Mouse (Mus musculus) heart, embryonic 14.5 days (tissue): ENCODE measurements around the gene Klhl1. TPM values are rescaled to one million over a fixed set of nuclear protein-coding genes. Genes with fewer than 3 reads are reported as not detected.

ENCODE experiments used
- ATAC-seq: fragments of 200-750 bp; cut with Nextera tagmentation; 2 replicates; pipeline ENCODE4 v1.8.0; 2017; ENCODE audit warnings: low read depth, moderate TSS enrichment; ENCODE audit not compliant: insufficient number of reproducible peaks, insufficient read depth, low FRiP score
- H3K27ac ChIP-seq, 2 experiments: fragments of 200-500 bp in 1 of 2; fragments of 300-500 bp in 1 of 2; sonication (generic) in 1 of 2; replicated peaks in 1 of 2; 2 replicates each; pipeline ENCODE4 v1.5.1; 2012 to 2014; ENCODE audit warnings: low read depth in 2 of 2, low read length in 2 of 2, control low read depth in 1 of 2, mild to moderate bottlenecking in 1 of 2, mixed read lengths in 1 of 2; ENCODE audit not compliant: control insufficient read depth in 1 of 2, insufficient read depth in 1 of 2
- H3K27me3 ChIP-seq: fragments of 300-500 bp; sonication (generic); 2 replicates; pipeline ENCODE4 v1.6.1; 2014; ENCODE audit warnings: mild to moderate bottlenecking, low read length, control low read depth; ENCODE audit not compliant: control insufficient read depth, insufficient read depth
- H3K36me3 ChIP-seq: fragments of 300-500 bp; sonication (generic); 2 replicates; pipeline ENCODE4 v1.6.1; 2014; ENCODE audit warnings: mild to moderate bottlenecking, control low read depth, low read length, mixed read lengths; ENCODE audit not compliant: control insufficient read depth, insufficient read depth
- H3K4me1 ChIP-seq, 2 experiments: fragments of 200-500 bp in 1 of 2; fragments of 300-500 bp in 1 of 2; sonication (generic) in 1 of 2; 2 replicates each; pipeline ENCODE4 v1.6.1; 2012 to 2014; ENCODE audit warnings: low read length in 2 of 2, control low read depth in 1 of 2, mixed read lengths in 1 of 2; ENCODE audit not compliant: control insufficient read depth in 2 of 2, insufficient read depth in 2 of 2
- H3K4me2 ChIP-seq: fragments of 300-500 bp; sonication (generic); 2 replicates; pipeline ENCODE4 v1.6.1; 2014; ENCODE audit warnings: mild to moderate bottlenecking, low read length
- H3K4me3 ChIP-seq, 2 experiments: fragments of 200-500 bp in 1 of 2; fragments of 300-500 bp in 1 of 2; sonication (generic) in 1 of 2; 2 replicates each; pipeline ENCODE4 v1.5.1; 2012 to 2014; ENCODE audit warnings: low read length in 2 of 2, mild to moderate bottlenecking in 2 of 2, control low read depth in 1 of 2, low read depth in 1 of 2, moderate library complexity in 1 of 2; ENCODE audit not compliant: control insufficient read depth in 1 of 2, insufficient read depth in 1 of 2
- H3K9ac ChIP-seq: fragments of 300-500 bp; sonication (generic); 2 replicates; pipeline ENCODE4 v1.6.1; 2014; ENCODE audit warnings: mild to moderate bottlenecking, low read length
- H3K9me3 ChIP-seq: fragments of 300-500 bp; sonication (generic); 2 replicates; pipeline ENCODE4 v1.6.1; 2016; ENCODE audit warnings: low read length, control low read depth; ENCODE audit not compliant: control insufficient read depth
- WGBS: fragments of 180-500 bp; shearing (Covaris S2); extraction: QIAGEN DNeasy Blood & Tissue Kit; methylation state at CpG from one replicate; pipeline ENCODE4 v1.1.7; 2014; 5-methylcytosine and 5-hydroxymethylcytosine counted together
- polyA plus RNA-seq: library from polyadenylated mRNA; unstranded; fragments of >200 nt; fragmentation: Nextera tagmentation; extraction: Ambion mirVana; gene quantifications from 2 replicates; pipeline ENCODE4 v1.2.1, GENCODE M21; 2014

Gene Klhl1
- polyA plus RNA-seq, 1 experiment from 2014 or later = not detected

GRCm38 (mm10) chr14:96143137-96143536, 375.8 kb downstream of the Klhl1 start:
- no peaks in the 10 kb centered on the region for H3K36me3 ChIP-seq
- no peaks in the 10 kb centered on the region for H3K9me3 ChIP-seq
- H3K4me3 ChIP-seq = no peak overlapping the region
- H3K4me1 ChIP-seq = no peaks in the 10 kb centered on the region
- H3K27ac ChIP-seq = no peak overlapping the region
- no peak overlapping the region for H3K9ac ChIP-seq
- 65% methylated on average over 9 of the region's 9 CpGs for WGBS
- ATAC-seq = no peak
- H3K27me3 ChIP-seq = no peaks in the 10 kb centered on the region
- H3K4me2 ChIP-seq = no peak overlapping the region

GRCm38 (mm10) chr14:96140246-96140645, 378.7 kb downstream of the Klhl1 start:
- no peaks in the 10 kb centered on the region for H3K36me3 ChIP-seq
- no peaks in the 10 kb centered on the region for H3K4me1 ChIP-seq
- H3K27ac ChIP-seq = no peak overlapping the region
- no peak overlapping the region for H3K4me3 ChIP-seq
- H3K4me2 ChIP-seq = no peak overlapping the region
- no peak overlapping the region for H3K9ac ChIP-seq
- no peaks in the 10 kb centered on the region for H3K9me3 ChIP-seq
- ATAC-seq = no peak
- WGBS = 83% methylated on average over 2 of the region's 2 CpGs
- no peaks in the 10 kb centered on the region for H3K27me3 ChIP-seq

- Histone ChIP-seq H3K4me1 (no peaks in the 10 kb centered on the region), H3K36me3 (no peaks in the 10 kb centered on the region), H3K27ac (no peak overlapping the region), H3K27me3 (no peaks in the 10 kb centered on the region), H3K9me3 (no peaks in the 10 kb centered on the region), H3K4me2 (no peak overlapping the region), H3K9ac (no peak overlapping the region), H3K4me3 (no peak overlapping the region)
- no peak for ATAC-seq
- 59% methylated on average over 7 of the region's 7 CpGs for WGBS
Observed at GRCm38 (mm10) chr14:96107396-96107795, 411.5 kb downstream of the Klhl1 start.

- Histone ChIP-seq H3K4me2 (no peak overlapping the region), H3K27ac (no peak overlapping the region), H3K4me1 (no peaks in the 10 kb centered on the region), H3K36me3 (no peaks in the 10 kb centered on the region), H3K27me3 (no peaks in the 10 kb centered on the region), H3K4me3 (no peak overlapping the region), H3K9ac (no peak overlapping the region), H3K9me3 (no peaks in the 10 kb centered on the region)
- WGBS = 73% methylated on average over 6 of the region's 6 CpGs
- ATAC-seq = no peak
Observed at GRCm38 (mm10) chr14:96081681-96082207, 437.2 kb downstream of the Klhl1 start.

- Histone ChIP-seq H3K4me3 (no peak overlapping the region), H3K27me3 (no peaks in the 10 kb centered on the region), H3K9ac (no peak overlapping the region), H3K4me2 (no peak overlapping the region), H3K27ac (no peak overlapping the region), H3K4me1 (no peaks in the 10 kb centered on the region), H3K36me3 (no peaks in the 10 kb centered on the region), H3K9me3 (no peaks in the 10 kb centered on the region)
- ATAC-seq = no peak
- WGBS = 57% methylated on average over 3 of the region's 3 CpGs
Observed at GRCm38 (mm10) chr14:96065884-96066283, 453.0 kb downstream of the Klhl1 start.
